8 mouse cellular contexts compared by ENCODE assay signal in genomic region chr7:25220457-25221101, GRCm38 (mm10). TPM values are rescaled to one million over a fixed set of nuclear protein-coding genes. Genes with fewer than 3 reads are reported as not detected.
A peak's percentile ranks its signal among the peaks of the same experiment; 100 is the strongest.
DNase-seq lines count a peak whose midpoint lies in the region; ATAC-seq and TF ChIP-seq lines count a peak whose summit lies in the region.

Gene Dedd2, minus strand, starts transcription at chr7:25220615.

- no peak for ATAC-seq in lung, embryonic 14.5 days (ENCODE audit: insufficient read depth)
- no peak for ATAC-seq in forebrain, embryonic 15.5 days (replicated peaks)
- no peak for ATAC-seq in hindbrain, postnatal 0 days
- no peak for ATAC-seq in limb, embryonic 12.5 days (ENCODE audit: insufficient number of reproducible peaks, insufficient read depth, low FRiP score, low TSS enrichment, low read depth)
- ATAC-seq in monocyte, adult 5-6 weeks (replicated peaks; ENCODE audit: insufficient number of reproducible peaks, low FRiP score, low TSS enrichment, poor library complexity, severe bottlenecking), result no peak

- peak within 1 kb of the TSS; percentile 71 for H3K4me2 ChIP-seq in lung, embryonic 14.5 days
- H3K4me2 ChIP-seq in forebrain, embryonic 15.5 days (replicated peaks), result peak within 1 kb of the TSS; percentile 73
- H3K4me2 ChIP-seq in hindbrain, postnatal 0 days (ENCODE audit: low read depth, low read length), result peak within 1 kb of the TSS; percentile 78
- H3K4me2 ChIP-seq in limb, embryonic 12.5 days, result peak within 1 kb of the TSS; percentile 92

- peak within 1 kb of the TSS; percentile 64 for H3K9ac ChIP-seq in lung, embryonic 14.5 days
- peak within 1 kb of the TSS; percentile 69 for H3K9ac ChIP-seq in forebrain, embryonic 15.5 days (replicated peaks)
- H3K9ac ChIP-seq in hindbrain, postnatal 0 days (replicated peaks; ENCODE audit: low read length), result peak within 1 kb of the TSS; percentile 79
- peak within 1 kb of the TSS; percentile 71 for H3K9ac ChIP-seq in limb, embryonic 12.5 days (replicated peaks)

- TF ChIP-seq CTCF in lung, embryonic 14.5 days (IDR thresholded peaks at IDR 0.05; ENCODE audit: low read depth), result no peak
- TF ChIP-seq CTCF in hindbrain, postnatal 0 days (IDR thresholded peaks at IDR 0.05; ENCODE audit: low read depth), result no peak

- peaks cover 21% of the 10 kb centered on the region for H3K36me3 ChIP-seq in lung, embryonic 14.5 days (ENCODE audit: insufficient read depth)
- peaks cover 8% of the 10 kb centered on the region for H3K36me3 ChIP-seq in forebrain, embryonic 15.5 days
- H3K36me3 ChIP-seq in hindbrain, postnatal 0 days (ENCODE audit: insufficient read depth, low read length), result peaks cover 13% of the 10 kb centered on the region; the same call in 1 of the 2 replicates
- peaks cover 40% of the 10 kb centered on the region for H3K36me3 ChIP-seq in limb, embryonic 12.5 days

- H3K27ac ChIP-seq in lung, embryonic 14.5 days (ENCODE audit: low read depth), result peak within 1 kb of the TSS; percentile 87
- H3K27ac ChIP-seq in forebrain, embryonic 15.5 days (replicated peaks), result peak within 1 kb of the TSS; percentile 91
- peak within 1 kb of the TSS; percentile 84 for H3K27ac ChIP-seq in hindbrain, postnatal 0 days
- peak within 1 kb of the TSS; percentile 84 for H3K27ac ChIP-seq in limb, embryonic 12.5 days

- no peaks in the 10 kb centered on the region for H3K9me3 ChIP-seq in lung, embryonic 14.5 days (ENCODE audit: low read depth, low read length)
- no peaks in the 10 kb centered on the region for H3K9me3 ChIP-seq in forebrain, embryonic 15.5 days
- H3K9me3 ChIP-seq in hindbrain, postnatal 0 days (ENCODE audit: low read length), result no peaks in the 10 kb centered on the region
- H3K9me3 ChIP-seq in limb, embryonic 12.5 days, result no peaks in the 10 kb centered on the region

- peak within 1 kb of the TSS; percentile 65 for H3K4me3 ChIP-seq in lung, embryonic 14.5 days (ENCODE audit: low read depth, low read length)
- peak within 1 kb of the TSS; percentile 63 for H3K4me3 ChIP-seq in forebrain, embryonic 15.5 days
- peak within 1 kb of the TSS; percentile 61 for H3K4me3 ChIP-seq in hindbrain, postnatal 0 days (ENCODE audit: low read length)
- H3K4me3 ChIP-seq in limb, embryonic 12.5 days (replicated peaks), result peak within 1 kb of the TSS; percentile 71

- WGBS in lung, embryonic 14.5 days, result 5% methylated on average over 20 of the region's 20 CpGs
- WGBS in forebrain, embryonic 15.5 days, result 7% methylated on average over 20 of the region's 20 CpGs
- 8% methylated on average over 20 of the region's 20 CpGs for WGBS in hindbrain, postnatal 0 days
- 11% methylated on average over 20 of the region's 20 CpGs for WGBS in limb, embryonic 12.5 days

- H3K4me1 ChIP-seq in lung, embryonic 14.5 days (ENCODE audit: insufficient read depth), result peaks cover 11% of the 10 kb centered on the region
- H3K4me1 ChIP-seq in forebrain, embryonic 15.5 days, result peaks cover 35% of the 10 kb centered on the region
- H3K4me1 ChIP-seq in hindbrain, postnatal 0 days (ENCODE audit: insufficient read depth, low read length), result peaks cover 17% of the 10 kb centered on the region
- H3K4me1 ChIP-seq in limb, embryonic 12.5 days (replicated peaks), result peaks cover 27% of the 10 kb centered on the region

- H3K27me3 ChIP-seq in lung, embryonic 14.5 days (ENCODE audit: insufficient read depth, low read length), result no peaks in the 10 kb centered on the region
- no peaks in the 10 kb centered on the region for H3K27me3 ChIP-seq in forebrain, embryonic 15.5 days
- H3K27me3 ChIP-seq in hindbrain, postnatal 0 days (ENCODE audit: insufficient read depth, low read length), result no peaks in the 10 kb centered on the region
- H3K27me3 ChIP-seq in limb, embryonic 12.5 days, result no peaks in the 10 kb centered on the region

- DNase-seq in lung, embryonic 14.5 days, result no peak
- no peak for DNase-seq in lung, postnatal 4 days
- peak in 1 of 2 experiments; percentile 42 for DNase-seq in adrenal gland, adult 18-20 months (ENCODE audit: low spot score in 2 of 2)
- DNase-seq in hindbrain, postnatal 0 days (ENCODE audit: low spot score), result no peak
- no peak for DNase-seq in right cerebral cortex, postnatal 36 days (ENCODE audit: low spot score in 2 of 2)

RNA-seq across cellular contexts. Expression of gene Dedd2, which starts in this region (rescaled TPM):
- 5.2 and 6.7 TPM in 2 replicates for polyA plus RNA-seq in lung, embryonic 14.5 days (2014; fragmentation: Nextera tagmentation; extraction: Ambion mirVana)
- total RNA-seq in adrenal gland, adult 18-20 months (2021), result 10 to 100 TPM; 24.0 to 27.0 TPM
- 17.7 and 18.0 TPM in 2 replicates for polyA plus RNA-seq in forebrain, embryonic 15.5 days (2015; fragmentation: Nextera tagmentation; extraction: Ambion mirVana)
- total RNA-seq in hindbrain, postnatal 0 days (2014; rRNA removed), result 22.5 and 31.7 TPM in 2 replicates
- polyA plus RNA-seq in hindbrain, postnatal 0 days (2015; fragmentation: Nextera tagmentation; extraction: Ambion mirVana), result 19.8 and 20.2 TPM in 2 replicates
- 12.2 and 13.6 TPM in 2 replicates for polyA plus RNA-seq in limb, embryonic 12.5 days (2016; fragmentation: Nextera tagmentation; extraction: Ambion mirVana)
- total RNA-seq in monocyte, adult 5-6 weeks (2017), result 75.0 to 94.7 TPM (median 76.7 TPM) in 3 replicates
